In the genomic region with DNA sequence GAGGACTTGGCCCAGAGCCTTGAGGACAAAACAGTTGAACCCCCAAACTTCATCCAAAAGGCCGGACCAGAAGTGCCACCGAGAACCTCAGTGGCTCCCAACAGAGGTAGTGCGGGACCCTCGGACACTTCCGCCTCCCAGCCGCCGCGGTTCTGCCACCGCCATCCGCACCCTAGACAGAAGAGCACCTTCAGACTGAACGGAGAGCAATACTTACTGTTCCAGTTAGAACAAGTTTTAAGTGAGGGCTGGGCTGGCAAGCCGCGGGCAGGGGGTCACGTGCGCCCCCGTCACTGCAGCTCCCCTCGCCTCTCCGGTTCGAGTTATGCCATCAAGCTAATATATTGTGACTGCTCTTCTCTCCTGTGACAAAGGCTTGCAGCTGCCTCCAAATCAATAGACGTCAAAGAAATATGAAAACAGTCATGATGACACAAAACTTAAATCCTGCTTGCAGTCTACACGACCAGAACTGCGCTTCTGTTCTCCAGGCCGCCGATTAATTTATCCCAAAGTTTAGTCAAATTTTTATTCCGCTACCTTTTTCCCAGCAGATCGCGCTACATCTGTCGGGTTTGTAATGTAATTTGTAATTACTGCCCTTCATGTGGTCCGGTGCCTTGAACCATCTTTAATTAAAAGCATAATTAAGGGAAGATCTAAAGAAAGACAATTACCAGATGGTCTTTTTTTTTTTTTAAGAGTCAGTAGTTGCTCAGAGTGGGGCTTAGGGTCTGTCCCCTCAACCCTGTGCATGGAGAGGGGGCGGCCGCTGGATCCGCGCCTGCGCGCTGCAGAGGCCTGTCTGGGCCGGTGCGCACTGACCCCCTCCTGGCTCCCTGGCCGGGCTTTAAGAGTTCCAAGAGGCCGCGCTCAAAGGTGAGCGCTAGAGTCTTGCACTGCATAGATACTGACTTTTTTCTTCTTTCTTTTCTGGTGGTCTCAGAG, we compare ENCODE assay signal across 10 mouse cellular contexts. TPM values are rescaled to one million over a fixed set of nuclear protein-coding genes. Genes with fewer than 3 reads are reported as not detected.
DNase-seq lines count a peak whose midpoint lies in the region; ATAC-seq and TF ChIP-seq lines count a peak whose summit lies in the region.
"Had no signal": no experiment of that assay in that cellular context is flagged by ENCODE, and none has a peak within 500 bp of the region (broad histone marks: within the 10 kb centered on the region; RNA-seq: fewer than 3 reads in every experiment).

No protein-coding gene starts in this region.

- no peaks in the 10 kb centered on the region for H3K36me3 ChIP-seq in E14TG2a.4 (ENCODE audit: insufficient read depth, low read length)
- H3K36me3 ChIP-seq in embryonic facial prominence, embryonic 14.5 days (ENCODE audit: control insufficient read depth, insufficient read depth, low read length), result no peaks in the 10 kb centered on the region
- no peaks in the 10 kb centered on the region for H3K36me3 ChIP-seq in limb, embryonic 14.5 days (ENCODE audit: control insufficient read depth, insufficient read depth, low read length)
- no peaks in the 10 kb centered on the region for H3K36me3 ChIP-seq in liver, embryonic 11.5 days (ENCODE audit: control insufficient read depth, insufficient read depth, low read length)

- no peak for TF ChIP-seq POLR2A in limb, embryonic 14.5 days (IDR thresholded peaks at IDR 0.05; ENCODE audit: borderline replicate concordance, extremely low read depth, insufficient read depth, insufficient read length)

- no peak overlapping the region for H3K9ac ChIP-seq in embryonic facial prominence, embryonic 14.5 days (ENCODE audit: low read depth, low read length)
- H3K9ac ChIP-seq in limb, embryonic 14.5 days (ENCODE audit: low read depth, low read length, severe bottlenecking), result no peak overlapping the region
- H3K9ac ChIP-seq in liver, embryonic 11.5 days (ENCODE audit: low read depth, low read length), result no peak overlapping the region
- H3K9ac ChIP-seq: liver, embryonic 14.5 days had no signal

- peaks cover 86% of the 10 kb centered on the region for H3K27me3 ChIP-seq in E14TG2a.4 (ENCODE audit: insufficient read depth, low read length)
- peaks cover 86% of the 10 kb centered on the region for H3K27me3 ChIP-seq in embryonic facial prominence, embryonic 14.5 days (replicated peaks; ENCODE audit: control insufficient read depth, insufficient read depth, low read length)
- peaks cover 90% of the 10 kb centered on the region for H3K27me3 ChIP-seq in limb, embryonic 14.5 days (ENCODE audit: control insufficient read depth, insufficient read depth, low read length)
- H3K27me3 ChIP-seq in liver, embryonic 11.5 days (replicated peaks; ENCODE audit: control insufficient read depth, insufficient read depth, low read length), result peaks cover 89% of the 10 kb centered on the region

- peak; percentile 86 for ATAC-seq in embryonic facial prominence, embryonic 14.5 days (ENCODE audit: low read depth)
- no peak for ATAC-seq in limb, embryonic 14.5 days (ENCODE audit: low FRiP score, low read depth)
- no peak for ATAC-seq in liver, embryonic 11.5 days (replicated peaks; ENCODE audit: low FRiP score)

- peak; percentile 19 to 20 for DNase-seq in cerebellum, adult 18-20 months
- DNase-seq in cerebellum, adult 8-10 months, result no peak
- DNase-seq in embryonic facial prominence, embryonic 14.5 days (ENCODE audit: low spot score), result no peak
- no peak for DNase-seq in limb, embryonic 14.5 days (ENCODE audit: low spot score)
- no peak for DNase-seq in ovary, postnatal 36 days (ENCODE audit: low spot score)
- no peak for DNase-seq in layer of hippocampus, postnatal 14 days (ENCODE audit: low spot score in 2 of 2)
- DNase-seq in liver, embryonic 11.5 days (ENCODE audit: low spot score), result no peak

- peak overlapping the region; percentile 28; the same call in 1 of the 2 replicates for H3K4me2 ChIP-seq in embryonic facial prominence, embryonic 14.5 days (ENCODE audit: low read depth, low read length)
- peak overlapping the region; percentile 26; the same call in 1 of the 2 replicates for H3K4me2 ChIP-seq in limb, embryonic 14.5 days (replicated peaks; ENCODE audit: low read depth, low read length, severe bottlenecking)
- H3K4me2 ChIP-seq in liver, embryonic 11.5 days, result no peak overlapping the region

- H3K27ac ChIP-seq in embryonic facial prominence, embryonic 14.5 days (replicated peaks; ENCODE audit: low read depth, low read length), result no peak overlapping the region
- no peak overlapping the region for H3K27ac ChIP-seq in limb, embryonic 14.5 days (replicated peaks; ENCODE audit: low read depth, low read length)
- H3K27ac ChIP-seq in liver, embryonic 11.5 days (ENCODE audit: low read depth, low read length), result no peak overlapping the region
- H3K27ac ChIP-seq: liver, embryonic 14.5 days had no signal

- 2% methylated on average over 36 of the region's 41 CpGs for WGBS in embryonic facial prominence, embryonic 14.5 days
- under 1% methylated on average over 41 of the region's 41 CpGs for WGBS in limb, embryonic 14.5 days
- whole genome bisulfite sequencing in liver, embryonic 11.5 days, result 2% methylated on average over 41 of the region's 41 CpGs

- peaks cover 38% of the 10 kb centered on the region for H3K4me1 ChIP-seq in E14TG2a.4 (replicated peaks; ENCODE audit: low read depth, low read length)
- H3K4me1 ChIP-seq in embryonic facial prominence, embryonic 14.5 days (ENCODE audit: control insufficient read depth, insufficient read depth, low read length), result peaks cover 3% of the 10 kb centered on the region; the same call in 1 of the 2 replicates
- 0 out of 2 replicates have a peak, but pooled peaks cover 5% of the 10 kb centered on the region for H3K4me1 ChIP-seq in limb, embryonic 14.5 days (ENCODE audit: control insufficient read depth, insufficient read depth, low read length)
- no peaks in the 10 kb centered on the region for H3K4me1 ChIP-seq in liver, embryonic 11.5 days (replicated peaks; ENCODE audit: control insufficient read depth, insufficient read depth, low read length)

- H3K9me3 ChIP-seq in E14TG2a.4 (ENCODE audit: low read length), result no peaks in the 10 kb centered on the region
- H3K9me3 ChIP-seq in embryonic facial prominence, embryonic 14.5 days (ENCODE audit: control insufficient read depth, low read length), result no peaks in the 10 kb centered on the region
- H3K9me3 ChIP-seq in limb, embryonic 14.5 days (ENCODE audit: control insufficient read depth, low read length), result no peaks in the 10 kb centered on the region
- no peaks in the 10 kb centered on the region for H3K9me3 ChIP-seq in liver, embryonic 11.5 days (ENCODE audit: control insufficient read depth, low read length)

- TF ChIP-seq CTCF in E14TG2a.4 (conservative IDR thresholded peaks at IDR 0.05; ENCODE audit: low read length), result no peak

- H3K4me3 ChIP-seq in E14TG2a.4 (replicated peaks; ENCODE audit: low read length), result peak overlapping the region; percentile 66
- peak overlapping the region; percentile 13 for H3K4me3 ChIP-seq in embryonic facial prominence, embryonic 14.5 days (ENCODE audit: low read depth, low read length)
- H3K4me3 ChIP-seq in limb, embryonic 14.5 days (replicated peaks; ENCODE audit: low read length), result peak overlapping the region; percentile 21
- H3K4me3 ChIP-seq in liver, embryonic 11.5 days (ENCODE audit: low read depth, low read length), result no peak overlapping the region

RNA-seq across cellular contexts. Expression of a gene that starts 8.5 kb away (rescaled TPM):
- polyA plus RNA-seq in embryonic facial prominence, embryonic 14.5 days (2014; fragmentation: Nextera tagmentation; extraction: Ambion mirVana), result 1.8 and 2.6 TPM in 2 replicates
- 0.36 and 0.44 TPM in 2 replicates for polyA plus RNA-seq in limb, embryonic 14.5 days (2012; rRNA removed)
- polyA plus RNA-seq in limb, embryonic 14.5 days (2014; fragmentation: Nextera tagmentation; extraction: Ambion mirVana), result 0.23 and 0.48 TPM in 2 replicates
- 10 to 100 TPM; 11.1 to 11.2 TPM for total RNA-seq in layer of hippocampus, postnatal 14 days (2021)
- 0.26 TPM in 1 of 2 replicates, not detected in the other for polyA plus RNA-seq in liver, embryonic 11.5 days (2014; fragmentation: Nextera tagmentation; extraction: Ambion mirVana)
- total RNA-seq: gastrocnemius, adult 18-20 months had no signal

Comparison
In these comparisons a context has a peak if more than half of its experiments do, and no peak if none do; other contexts are left out.
1. DNase-seq: peak in cerebellum, adult 18-20 months (2 of 2); none in cerebellum, adult 8-10 months (single experiment), embryonic facial prominence, embryonic 14.5 days (single experiment), limb, embryonic 14.5 days (single experiment), ovary, postnatal 36 days (single experiment), layer of hippocampus, postnatal 14 days (0 of 2) and liver, embryonic 11.5 days (single experiment).